Mouse (Mus musculus) thymus, postnatal 14 days (tissue): ENCODE measurements around the gene Fbxo28.
"Not testable (repeated sequence)": the region's sequence is repeated elsewhere in the genome, so short reads cannot be mapped to it uniquely, and the experiment has no call there.

Source experiments
- DNase-seq: peaks from one replicate; pipeline ENCODE4 v3.0.0; 2021

The Fbxo28 gene

GRCm38 (mm10) chr1:182340281-182340680, 1.1 kb downstream of the Fbxo28 start:
- no peak for DNase-seq

GRCm38 (mm10) chr1:182338961-182339565, 2.4 kb downstream of the Fbxo28 start:
- no peak for DNase-seq

GRCm38 (mm10) chr1:182333766-182334437, 7.5 kb downstream of the Fbxo28 start:
- DNase-seq, result no peak

GRCm38 (mm10) chr1:182332090-182333034, 9.1 kb downstream of the Fbxo28 start:
- DNase-seq, result no peak

GRCm38 (mm10) chr1:182325919-182326318, 15.5 kb downstream of the Fbxo28 start:
- DNase-seq, result no peak

- no peak for DNase-seq
These were observed 16.9 kb downstream of the Fbxo28 start for GRCm38 (mm10) chr1:182324552-182324951.

GRCm38 (mm10) chr1:182323139-182323538, 18.3 kb downstream of the Fbxo28 start:
- DNase-seq, result no peak

GRCm38 (mm10) chr1:182314201-182314600, 27.2 kb downstream of the Fbxo28 start:
- no peak for DNase-seq

- DNase-seq, result no peak
These were observed 28.2 kb downstream of the Fbxo28 start for GRCm38 (mm10) chr1:182313181-182313580.

- DNase-seq, result peak; percentile 38
These were observed 30.1 kb downstream of the Fbxo28 start for GRCm38 (mm10) chr1:182311376-182311775.

- no peak for DNase-seq
These were observed 31.1 kb downstream of the Fbxo28 start for GRCm38 (mm10) chr1:182310316-182310715.

GRCm38 (mm10) chr1:182309403-182309802, 32.0 kb downstream of the Fbxo28 start:
- DNase-seq, result no peak

- no peak for DNase-seq
These were observed 38.5 kb downstream of the Fbxo28 start for GRCm38 (mm10) chr1:182302916-182303315.

GRCm38 (mm10) chr1:182302176-182302870, 39.1 kb downstream of the Fbxo28 start:
- no peak for DNase-seq

- no peak for DNase-seq
These were observed 43.6 kb downstream of the Fbxo28 start for GRCm38 (mm10) chr1:182297821-182298220.

GRCm38 (mm10) chr1:182297246-182297645, 44.2 kb downstream of the Fbxo28 start:
- no peak for DNase-seq

- no peak for DNase-seq
These were observed 44.6 kb downstream of the Fbxo28 start for GRCm38 (mm10) chr1:182296816-182297215.

GRCm38 (mm10) chr1:182296141-182296540, 45.3 kb downstream of the Fbxo28 start:
- DNase-seq, result no peak

GRCm38 (mm10) chr1:182292291-182292690, 49.1 kb downstream of the Fbxo28 start:
- peak; percentile 65 for DNase-seq

GRCm38 (mm10) chr1:182290741-182291140, 50.7 kb downstream of the Fbxo28 start:
- DNase-seq, result not testable (repeated sequence)

- DNase-seq, result no peak
These were observed 51.6 kb downstream of the Fbxo28 start for GRCm38 (mm10) chr1:182289781-182290180.

- no peak for DNase-seq
These were observed 52.8 kb downstream of the Fbxo28 start for GRCm38 (mm10) chr1:182288601-182289000.

GRCm38 (mm10) chr1:182287781-182288180, 53.6 kb downstream of the Fbxo28 start:
- no peak for DNase-seq
